Mouse (Mus musculus) E14TG2a.4 (cell line): ENCODE measurements around the gene Add2.

Experiments used
- CTCF ChIP-seq: conservative IDR thresholded peaks from 2 replicates; pipeline ENCODE4 v1.5.1; 2014; ENCODE audit warnings: low read length
- NANOG ChIP-seq: IDR thresholded peaks from 2 replicates; pipeline ENCODE4 v1.6.1; 2014; ENCODE audit warnings: borderline replicate concordance, low read length, mixed read lengths
- POU5F1 ChIP-seq: IDR thresholded peaks from 2 replicates; pipeline ENCODE4 v1.6.1; 2014; ENCODE audit warnings: low read length, borderline replicate concordance

- no peak for TF ChIP-seq CTCF
- no peak for TF ChIP-seq NANOG
- TF ChIP-seq POU5F1 = no peak
These were observed 3.0 kb downstream of the Add2 start for GRCm38 (mm10) chr6:86031527-86031926.
